Mouse (Mus musculus): ENCODE results near the gene Gm45234. TPM values are rescaled to one million over a fixed set of nuclear protein-coding genes. Genes with fewer than 3 reads are reported as not detected.

Gene Gm45234
- total RNA-seq, 4 experiments from 2014 or later: not detected

Small RNA genes within 50 kb of the gene (microRNA-seq; reads per million reads assigned to microRNA genes)
- gene Mir141 (2.9 to 10.4 reads per million in 2 experiments), gene Mir200c (47.2 to 64.3 reads per million in 2 experiments)

Other genes starting within 250 kb of the Gm45234 start
- 1 to 10 TPM; 1.7 to 2.2 (median 1.9) TPM for gene C1ra, start 243.6 kb downstream of the Gm45234 start, total RNA-seq (2022)
- gene C1s1, start 213.7 kb downstream of the Gm45234 start, total RNA-seq (2022): 1 to 10 TPM in 3 of 4 experiments, under 1 TPM in 1; 0.93 to 3.0 (median 1.2) TPM
- gene C1rb, start 185.7 kb downstream of the Gm45234 start, total RNA-seq (2022): not detected
- under 1 TPM in 3 of 4 experiments, not detected in 1; 0.22 to 0.23 (median 0.23) TPM for gene C1s2, start 119.9 kb downstream of the Gm45234 start, total RNA-seq (2022)
- gene Lpcat3, start 93.0 kb downstream of the Gm45234 start, total RNA-seq (2022): 10 to 100 TPM; 22.6 to 34.6 (median 26.1) TPM
- gene Emg1, start 43.8 kb downstream of the Gm45234 start, total RNA-seq (2022): 10 to 100 TPM; 41.0 to 48.1 (median 43.4) TPM
- 100 to 1,000 TPM; 111 to 126 (median 116) TPM for gene Phb2, start 43.7 kb downstream of the Gm45234 start, total RNA-seq (2022)
- 10 to 100 TPM in 2 of 4 experiments, 1 to 10 TPM in 2; 2.3 to 15.0 (median 7.9) TPM for gene Ptpn6, start 17.3 kb downstream of the Gm45234 start, total RNA-seq (2022)
- gene Grcc10, start 14.6 kb downstream of the Gm45234 start, total RNA-seq (2022): 100 to 1,000 TPM; 301 to 323 (median 310) TPM
- 100 to 1,000 TPM; 146 to 166 (median 159) TPM for gene Atn1, start 503 bp upstream of the Gm45234 start, total RNA-seq (2022)
- 1,000 to 10,000 TPM; 1,117 to 1,267 (median 1,165) TPM for gene Eno2, start 13.7 kb upstream of the Gm45234 start, total RNA-seq (2022)
- gene Lrrc23, start 23.7 kb upstream of the Gm45234 start, total RNA-seq (2022): 1 to 10 TPM; 2.3 to 3.4 (median 2.7) TPM
- gene Spsb2, start 52.6 kb upstream of the Gm45234 start, total RNA-seq (2022): 1 to 10 TPM; 4.0 to 5.8 (median 5.0) TPM
- gene Tpi1, start 58.3 kb upstream of the Gm45234 start, total RNA-seq (2022): 100 to 1,000 TPM; 794 to 847 (median 813) TPM
- gene Usp5, start 73.5 kb upstream of the Gm45234 start, total RNA-seq (2022): 100 to 1,000 TPM; 200 to 215 (median 204) TPM
- gene Cdca3, start 73.5 kb upstream of the Gm45234 start, total RNA-seq (2022): 1 to 10 TPM in 1 of 4 experiments, under 1 TPM in 3; 0.49 to 1.0 (median 0.80) TPM
- gene Gnb3, start 84.3 kb upstream of the Gm45234 start, total RNA-seq (2022): under 1 TPM in 3 of 4 experiments, not detected in 1; 0.20 to 0.87 (median 0.53) TPM
- 10 to 100 TPM; 18.5 to 25.6 (median 20.6) TPM for gene P3h3, start 101.7 kb upstream of the Gm45234 start, total RNA-seq (2022)
- 100 to 1,000 TPM; 202 to 224 (median 204) TPM for gene Gpr162, start 108.0 kb upstream of the Gm45234 start, total RNA-seq (2022)
- 10 to 100 TPM; 13.4 to 17.2 (median 15.9) TPM for gene Cd4, start 132.2 kb upstream of the Gm45234 start, total RNA-seq (2022)
- 10 to 100 TPM in 2 of 4 experiments, 1 to 10 TPM in 2; 2.4 to 12.6 (median 6.8) TPM for gene Lag3, start 155.7 kb upstream of the Gm45234 start, total RNA-seq (2022)
- gene Ptms, start 164.1 kb upstream of the Gm45234 start, total RNA-seq (2022): 100 to 1,000 TPM; 915 to 964 (median 945) TPM
- gene Mlf2, start 175.4 kb upstream of the Gm45234 start, total RNA-seq (2022): 100 to 1,000 TPM; 578 to 635 (median 620) TPM
- 100 to 1,000 TPM; 154 to 177 (median 165) TPM for gene Cops7a, start 209.5 kb upstream of the Gm45234 start, total RNA-seq (2022)
- gene Pianp, start 240.7 kb upstream of the Gm45234 start, total RNA-seq (2022): 100 to 1,000 TPM; 146 to 232 (median 185) TPM